Mouse (Mus musculus): ENCODE data around the gene Atp1a4.

DNA sequence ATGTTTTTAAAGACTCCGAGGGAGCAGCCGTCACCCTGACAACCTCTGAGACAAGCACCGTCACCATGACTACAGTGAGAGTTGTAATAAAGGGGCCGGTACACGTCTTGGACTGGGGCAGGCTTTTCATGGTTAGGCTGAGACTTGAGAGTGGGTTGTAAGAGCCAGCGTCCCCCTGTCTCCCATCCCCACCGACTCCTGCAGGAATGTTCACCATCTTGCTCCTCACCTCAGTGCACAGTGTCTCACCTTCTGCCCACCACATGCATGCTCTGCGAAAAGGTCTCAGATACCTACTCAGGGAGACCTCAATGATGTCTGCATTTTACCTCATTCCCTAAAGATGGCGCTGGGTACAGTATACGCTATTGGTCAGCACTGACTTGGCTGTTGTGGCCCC is 13.6 kb upstream of the Atp1a4 start:
- TF ChIP-seq CTCF (IDR thresholded peaks at IDR 0.05; ENCODE audit: borderline replicate concordance, extremely low read depth, insufficient read depth, insufficient read length) (no peak), POLR2A (IDR thresholded peaks at IDR 0.05; ENCODE audit: borderline replicate concordance, extremely low read depth, insufficient read depth, insufficient read length, poor library complexity, severe bottlenecking) (no peak)

All from brain, embryonic 14.5 days (tissue).